Mouse (Mus musculus) hematopoietic stem cell, adult 5-6 weeks (primary cell): Measurements from ENCODE around the gene Hsdl1. TPM values are rescaled to one million over a fixed set of nuclear protein-coding genes. Genes with fewer than 3 reads are reported as not detected.

Experiments used
- ATAC-seq, 2 experiments: fragments of 125-278 bp in 1 of 2; replicated peaks in 1 of 2; 2 replicates each; pipeline ENCODE4 v1.8.0; 2016 to 2017; ENCODE audit warnings: inconsistent platforms in 2 of 2, mild to moderate bottlenecking in 2 of 2, moderate number of reproducible peaks in 2 of 2, low read depth in 1 of 2, moderate TSS enrichment in 1 of 2; ENCODE audit not compliant: low FRiP score in 2 of 2, poor library complexity in 2 of 2, severe bottlenecking in 2 of 2, insufficient read depth in 1 of 2, low TSS enrichment in 1 of 2
- total RNA-seq: library from RNA; stranded (forward); fragments of 172-1452, 232-1000 nt; gene quantifications from 2 replicates; pipeline ENCODE4 v1.2.3, GENCODE M21; 2017

Hsdl1 gene
- total RNA-seq, 1 experiment from 2014 or later = 28.0 TPM

DNA sequence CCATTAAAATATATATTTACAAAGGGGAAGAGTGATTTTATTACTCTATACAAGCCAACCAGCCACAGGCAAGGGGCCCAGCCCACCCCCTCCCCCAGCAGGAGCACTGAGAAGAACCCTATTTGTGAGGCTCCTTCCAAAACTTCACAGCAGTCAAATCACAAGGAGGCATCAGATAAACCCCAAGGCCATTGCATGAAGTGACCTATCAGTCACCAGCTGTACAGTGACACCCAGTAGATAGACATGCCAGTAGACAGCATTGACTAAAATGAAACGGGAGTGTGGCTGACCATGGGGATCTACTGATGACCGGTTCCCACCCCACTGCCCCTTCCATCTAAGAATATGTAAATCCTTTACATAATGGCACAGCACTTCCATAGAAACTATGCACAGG is 22.0 kb downstream of the Hsdl1 start:
- ATAC-seq = no peak

- ATAC-seq = no peak
These were observed 26.3 kb downstream of the Hsdl1 start for GRCm38 (mm10) chr8:119548560-119549113.

DNA sequence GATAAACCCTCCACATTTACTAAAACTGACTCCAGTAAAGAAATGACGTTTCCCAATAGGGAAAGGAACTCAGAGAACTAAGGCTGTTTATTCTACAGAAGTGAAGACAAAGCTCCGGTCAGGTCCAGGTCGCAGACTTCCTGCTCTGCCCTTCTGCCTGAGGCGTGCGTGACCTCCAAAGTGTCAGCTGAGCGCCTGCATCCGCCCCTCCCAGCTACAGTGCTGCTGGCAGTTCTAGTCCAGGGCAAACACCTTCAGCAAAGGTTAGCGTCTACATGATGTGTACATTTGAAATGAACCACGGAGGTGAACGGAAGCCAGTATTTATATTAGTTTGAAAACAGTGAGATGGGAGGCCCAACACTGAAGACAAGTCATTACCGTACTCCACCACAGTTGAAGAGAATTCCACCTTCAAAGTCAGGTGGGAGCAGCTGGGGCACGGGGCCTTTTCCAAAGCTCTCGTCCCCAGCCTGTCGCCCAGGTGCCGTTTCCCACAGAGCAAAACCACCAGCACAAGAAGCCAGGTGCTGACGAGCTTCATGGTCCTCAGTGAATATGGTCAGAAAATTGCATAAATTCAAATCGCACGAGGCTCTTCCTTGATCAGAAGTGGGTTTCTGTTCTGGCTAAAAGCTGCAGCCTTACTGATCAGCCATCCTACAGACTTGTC is 27.8 kb downstream of the Hsdl1 start:
- no peak for ATAC-seq

DNA sequence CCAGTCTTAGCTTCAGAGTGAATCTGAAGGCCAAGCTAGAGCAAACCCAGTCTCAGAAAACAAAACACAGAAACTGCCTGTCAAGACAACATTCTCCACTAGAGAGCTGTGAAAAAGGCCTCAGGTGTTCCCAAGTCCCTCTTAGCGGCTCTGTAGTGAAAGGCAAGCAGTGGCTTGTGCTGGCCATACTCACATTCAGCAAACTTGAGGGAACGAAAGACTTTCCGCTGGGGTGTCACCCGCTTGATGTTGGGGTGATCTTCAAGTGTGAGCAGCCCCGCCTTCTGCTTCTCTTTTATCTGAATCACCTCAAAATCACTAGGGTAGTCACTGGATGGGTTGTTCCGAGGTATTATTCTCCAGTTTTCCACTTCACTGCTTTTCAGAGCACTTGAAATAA is 29.2 kb downstream of the Hsdl1 start:
- ATAC-seq = no peak

DNA sequence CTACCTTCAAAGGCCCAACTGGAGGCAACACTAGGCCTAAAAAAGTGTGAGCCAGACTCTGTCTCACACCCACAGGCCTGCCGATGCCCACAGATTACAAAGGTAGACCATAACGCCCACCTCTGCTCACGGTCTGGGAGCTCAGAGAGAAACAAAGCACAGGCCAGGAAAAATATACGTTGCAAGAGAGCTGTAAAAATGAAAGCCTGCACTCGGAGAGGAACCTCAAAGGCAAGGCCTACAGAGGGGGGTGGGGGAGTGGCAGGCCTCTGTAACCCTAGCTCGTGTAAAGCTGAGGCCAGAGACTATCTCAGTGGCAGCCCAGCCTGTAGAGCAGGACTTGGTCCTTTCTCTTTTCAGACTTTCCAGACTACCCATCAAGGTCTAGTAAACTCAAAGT is 29.8 kb downstream of the Hsdl1 start:
- no peak for ATAC-seq

- no peak for ATAC-seq
These were observed 30.4 kb downstream of the Hsdl1 start for GRCm38 (mm10) chr8:119544606-119545005.

GRCm38 (mm10) chr8:119531973-119532372 is 43.0 kb downstream of the Hsdl1 start:
- ATAC-seq = no peak

GRCm38 (mm10) chr8:119531397-119531796 is 43.6 kb downstream of the Hsdl1 start:
- ATAC-seq = no peak

GRCm38 (mm10) chr8:119530937-119531336 is 44.0 kb downstream of the Hsdl1 start:
- ATAC-seq = no peak

DNA sequence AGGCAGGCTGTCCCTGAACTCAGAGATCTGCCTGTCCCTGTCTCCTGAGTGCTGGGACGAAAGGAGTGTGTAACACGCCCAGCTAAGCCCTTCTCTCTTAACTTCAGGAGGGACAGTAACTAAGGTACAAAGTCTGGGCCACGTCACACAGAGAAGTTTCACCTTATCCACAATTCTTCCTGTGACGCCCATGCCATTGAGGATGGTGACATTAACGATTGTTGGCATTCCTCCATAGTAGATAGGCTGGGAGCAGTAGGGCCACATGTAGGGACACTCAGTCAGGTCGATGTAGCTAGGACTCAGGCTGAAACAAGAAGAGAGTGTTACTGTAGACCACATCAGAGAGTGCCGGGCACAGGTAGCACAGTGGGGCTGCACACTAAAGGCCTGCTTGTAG is 46.2 kb downstream of the Hsdl1 start:
- ATAC-seq = no peak

DNA sequence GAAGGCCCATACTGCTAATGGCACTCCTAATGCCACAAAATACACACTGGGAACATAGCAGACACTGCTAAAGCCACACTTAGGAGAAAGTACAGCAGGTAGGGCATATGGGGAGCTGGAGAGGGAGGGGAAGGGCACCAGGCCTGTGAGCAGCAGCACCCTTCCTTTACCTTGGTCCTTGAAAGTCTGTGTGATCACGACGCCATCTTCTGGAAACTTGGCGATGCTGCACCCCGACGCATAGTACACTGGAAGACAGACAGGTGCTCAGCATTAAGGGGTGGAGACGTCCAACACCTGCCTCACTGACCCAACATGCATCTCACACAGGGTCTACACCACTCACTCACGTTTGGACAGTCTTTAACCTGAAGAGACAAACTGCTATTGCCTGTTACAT is 54.9 kb downstream of the Hsdl1 start:
- no peak for ATAC-seq

GRCm38 (mm10) chr8:119516674-119517073 is 58.3 kb downstream of the Hsdl1 start:
- no peak for ATAC-seq

DNA sequence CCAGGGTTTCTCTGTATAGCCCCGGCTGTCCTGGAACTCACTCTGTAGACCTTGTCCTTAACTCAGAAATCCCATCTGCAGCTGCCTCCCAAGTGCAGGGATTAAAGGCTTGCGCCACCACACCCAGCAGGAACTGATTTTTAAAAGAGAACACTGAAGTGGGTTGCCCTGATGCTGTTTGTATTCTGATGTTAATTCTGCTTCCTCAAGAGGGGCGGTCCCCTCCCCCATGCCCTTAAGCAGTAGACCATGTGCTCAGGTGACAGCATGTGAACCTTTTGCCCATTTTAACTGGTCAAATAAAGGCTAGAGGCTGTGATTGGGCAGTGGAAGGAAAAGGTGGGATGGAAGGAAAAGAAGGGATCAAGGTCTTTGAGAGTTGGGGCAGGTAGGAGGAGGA is 59.2 kb downstream of the Hsdl1 start:
- ATAC-seq = no peak

DNA sequence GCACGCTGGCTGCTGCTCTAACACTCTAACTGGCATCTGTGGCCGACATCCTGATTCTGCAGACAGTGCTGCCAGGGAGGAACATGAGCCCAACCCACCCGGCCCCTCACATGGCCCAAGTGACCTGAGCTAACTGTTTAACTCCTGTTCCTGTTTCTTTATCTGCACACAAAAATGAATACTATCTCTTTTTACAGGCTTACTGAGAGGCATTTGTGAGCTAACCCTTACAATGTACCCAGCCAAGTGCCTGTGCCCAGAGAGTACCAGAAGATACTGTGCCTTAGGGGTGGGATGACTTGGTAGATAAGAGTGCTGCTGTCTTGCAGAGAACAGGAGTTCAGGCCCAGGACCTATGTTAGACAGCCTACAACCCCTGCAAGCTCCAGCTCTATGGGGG is 60.0 kb downstream of the Hsdl1 start:
- ATAC-seq = peak in 1 of 2 experiments; percentile 26; a peak in 2 of 4 replicates

- no peak for ATAC-seq
These were observed 61.6 kb downstream of the Hsdl1 start for GRCm38 (mm10) chr8:119513405-119513804.

Other genes with a start within 250 kb of the Hsdl1 start
- 99.6 and 101 TPM in 2 replicates for gene Hsbp1, start 230.7 kb downstream of the Hsdl1 start, total RNA-seq
- 4.1 and 10.1 TPM in 2 replicates for gene Mlycd, start 180.3 kb downstream of the Hsdl1 start, total RNA-seq
- gene Osgin1, start 141.1 kb downstream of the Hsdl1 start, total RNA-seq = 7.1 and 8.5 TPM in 2 replicates
- gene Necab2, start 128.5 kb downstream of the Hsdl1 start, total RNA-seq = not detected in 2 replicates
- not detected in 2 replicates for gene Slc38a8, start 73.5 kb downstream of the Hsdl1 start, total RNA-seq
- 45.5 and 51.2 TPM in 2 replicates for gene Mbtps1, start 16.4 kb downstream of the Hsdl1 start, total RNA-seq
- gene Dnaaf1, start 52 bp upstream of the Hsdl1 start, total RNA-seq = not detected in 2 replicates
- 7.9 and 12.7 TPM in 2 replicates for gene Taf1c, start 30.0 kb upstream of the Hsdl1 start, total RNA-seq
- gene Adad2, start 37.6 kb upstream of the Hsdl1 start, total RNA-seq = not detected in 2 replicates
- not detected in 2 replicates for gene Kcng4, start 60.5 kb upstream of the Hsdl1 start, total RNA-seq
- gene Wfdc1, start 91.2 kb upstream of the Hsdl1 start, total RNA-seq = not detected in 2 replicates
- not detected in 2 replicates for gene Atp2c2, start 124.8 kb upstream of the Hsdl1 start, total RNA-seq
- 7.9 and 14.4 TPM in 2 replicates for gene Tldc1, start 203.2 kb upstream of the Hsdl1 start, total RNA-seq